Mouse (Mus musculus) layer of hippocampus, postnatal 10 days (tissue): ENCODE measurements around the gene Dok5. TPM values are rescaled to one million over a fixed set of nuclear protein-coding genes. Genes with fewer than 3 reads are reported as not detected.

ENCODE experiments used
- DNase-seq, 2 experiments: peaks; one replicate each; pipeline ENCODE4 v3.0.0; 2021; ENCODE audit warnings: low spot score in 2 of 2
- total RNA-seq, 2 experiments: library from RNA; stranded (reverse); gene quantifications; 2 replicates each; pipeline ENCODE4 v1.2.3; 2021

Gene Dok5
- total RNA-seq, 2 experiments from 2014 or later: 23.5 to 25.1 TPM

DNA sequence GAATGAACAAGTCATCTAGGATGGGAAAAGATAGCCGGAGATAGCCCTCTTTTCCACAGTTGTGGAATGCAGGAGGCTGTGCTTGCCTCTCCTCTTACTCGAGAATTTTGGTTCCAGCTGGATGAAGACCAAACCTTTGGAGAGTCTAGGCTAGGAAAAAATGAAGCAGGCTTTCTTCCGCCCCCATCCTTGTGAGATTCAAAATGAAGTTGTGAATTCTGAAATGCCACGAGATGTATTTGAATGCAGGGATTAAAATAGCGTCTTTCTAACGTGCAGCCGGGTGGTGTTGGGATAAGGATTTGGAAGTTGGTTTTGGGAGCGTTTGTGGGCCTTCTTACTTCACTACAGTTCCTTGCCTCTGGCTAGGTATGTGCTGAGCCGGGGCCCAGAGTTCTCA, 6.8 kb downstream of the Dok5 start:
- DNase-seq: no peak

DNA sequence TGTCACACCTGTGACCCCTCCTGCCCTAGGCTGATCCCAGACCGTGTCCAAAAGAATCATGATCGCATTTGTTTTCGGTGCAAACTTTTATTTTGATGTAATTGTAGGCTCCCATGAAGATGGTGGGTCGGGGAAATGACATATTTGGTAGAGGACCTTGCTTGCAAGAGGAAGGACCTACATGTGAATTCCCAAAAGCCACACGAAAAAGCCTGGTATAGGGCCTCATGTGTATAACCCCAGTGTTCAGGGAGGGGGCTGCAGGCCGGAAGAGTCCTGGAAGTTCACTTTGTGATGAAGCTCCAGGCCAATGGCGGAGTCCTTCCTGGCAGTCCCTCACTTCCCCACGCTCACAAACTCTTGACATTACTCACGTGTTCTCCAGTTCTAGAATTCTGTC, 7.3 kb downstream of the Dok5 start:
- DNase-seq: no peak

DNA sequence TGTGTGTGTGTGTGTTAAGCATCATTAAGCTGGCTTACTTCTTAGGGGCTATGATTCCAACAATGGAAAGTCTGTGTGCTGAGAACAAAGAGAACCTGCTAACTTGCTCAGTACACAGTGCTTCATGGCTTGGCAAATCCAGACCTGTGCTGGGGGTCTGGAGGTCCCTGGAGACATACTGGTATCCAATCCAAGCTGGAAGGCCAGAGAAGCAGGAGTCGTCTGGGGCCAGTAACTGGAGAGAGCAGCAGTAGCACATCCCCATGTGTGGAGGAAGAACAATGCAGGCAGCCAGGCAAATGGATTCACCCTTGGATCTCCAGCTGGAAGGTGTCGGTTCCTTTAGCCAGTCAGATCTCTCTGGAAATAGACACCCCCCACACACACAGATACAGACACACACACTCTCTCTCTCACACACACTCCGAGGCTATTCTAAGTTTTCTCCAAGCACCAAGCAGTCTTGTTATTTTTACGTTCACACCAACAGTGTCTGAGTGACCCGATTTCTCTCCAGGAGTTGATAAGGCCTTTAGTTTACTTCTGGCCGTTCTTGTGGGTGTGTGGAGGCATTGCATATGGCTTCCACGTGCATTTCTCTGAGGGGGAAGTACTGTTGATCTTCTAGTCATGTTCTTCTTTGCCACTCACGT, 8.2 kb downstream of the Dok5 start:
- DNase-seq: no peak

DNA sequence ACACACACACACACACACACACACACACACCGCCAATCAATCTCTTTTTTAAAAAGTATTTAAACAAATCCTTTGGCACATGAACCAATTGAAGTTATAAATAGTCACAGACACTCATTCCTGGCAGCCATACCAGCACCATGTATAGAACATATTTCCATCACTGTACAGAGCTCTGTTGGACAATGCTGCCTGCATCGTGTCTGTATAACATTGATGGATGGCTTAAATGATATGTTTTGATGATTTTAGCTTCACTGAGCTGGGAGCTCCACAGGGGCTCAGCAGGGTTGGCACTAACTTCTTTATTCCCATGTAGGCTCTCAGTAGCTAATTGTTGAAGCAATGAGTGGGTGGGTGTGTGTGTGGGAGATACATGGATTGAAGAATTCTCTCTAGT, 11.9 kb downstream of the Dok5 start:
- no peak for DNase-seq

GRCm38 (mm10) chr2:170748901-170749300, 17.3 kb downstream of the Dok5 start:
- DNase-seq: peak in 1 of 2 experiments; percentile 38

GRCm38 (mm10) chr2:170752191-170752850, 20.7 kb downstream of the Dok5 start:
- no peak for DNase-seq

GRCm38 (mm10) chr2:170755817-170756216, 24.2 kb downstream of the Dok5 start:
- DNase-seq: no peak

DNA sequence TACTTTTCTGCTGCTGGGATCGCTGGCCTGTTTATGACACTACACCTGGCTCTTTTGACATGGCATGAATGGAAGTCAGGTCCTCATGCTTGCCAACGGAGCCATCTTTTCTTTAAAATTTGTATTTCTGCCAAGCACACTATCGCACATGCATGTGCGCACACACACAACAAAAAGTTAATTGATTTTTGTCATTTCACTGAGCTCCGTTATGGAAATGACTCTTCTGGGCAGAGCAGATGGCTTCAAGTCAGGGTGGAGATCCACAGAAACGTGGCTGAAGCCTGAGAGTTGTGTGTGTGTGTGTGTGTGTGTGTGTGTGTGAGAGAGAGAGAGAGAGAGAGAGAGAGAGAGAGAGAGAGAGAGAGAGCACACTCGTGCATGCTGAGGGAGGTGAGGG, 25.1 kb downstream of the Dok5 start:
- DNase-seq: no peak

DNA sequence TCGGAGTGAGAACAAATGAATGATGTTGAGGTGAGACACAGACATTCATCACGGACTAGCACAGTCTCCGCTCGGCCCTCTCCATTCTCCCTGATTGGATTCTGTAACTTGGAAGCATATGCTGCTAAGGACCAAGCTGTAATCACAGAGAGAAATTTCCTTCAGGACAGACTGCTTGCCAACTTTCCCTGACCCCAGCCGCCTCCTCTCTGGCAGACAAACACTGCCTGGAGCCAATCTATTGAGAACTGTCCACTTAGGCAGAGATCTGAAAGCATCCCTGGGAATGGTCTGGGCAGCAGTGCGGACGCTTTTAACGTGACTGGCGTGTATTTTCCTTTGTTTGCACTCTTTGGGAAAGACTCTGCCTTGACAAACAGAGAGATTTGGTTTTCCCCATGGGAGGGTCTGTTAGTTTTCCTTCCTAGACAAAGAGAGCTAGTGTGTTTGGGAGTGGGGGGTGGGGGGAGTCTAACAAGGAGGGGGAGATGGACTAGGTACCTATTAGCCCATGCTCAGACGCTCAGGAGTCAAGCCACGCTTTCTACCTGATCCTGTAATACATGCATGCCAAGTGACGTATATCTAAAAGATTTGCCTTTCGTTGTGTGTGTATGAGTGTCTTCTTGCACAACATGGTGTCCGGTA, 25.7 kb downstream of the Dok5 start:
- DNase-seq: peak in 1 of 2 experiments; percentile 30

- DNase-seq: no peak
Measured at GRCm38 (mm10) chr2:170758201-170758600, 26.6 kb downstream of the Dok5 start.

DNA sequence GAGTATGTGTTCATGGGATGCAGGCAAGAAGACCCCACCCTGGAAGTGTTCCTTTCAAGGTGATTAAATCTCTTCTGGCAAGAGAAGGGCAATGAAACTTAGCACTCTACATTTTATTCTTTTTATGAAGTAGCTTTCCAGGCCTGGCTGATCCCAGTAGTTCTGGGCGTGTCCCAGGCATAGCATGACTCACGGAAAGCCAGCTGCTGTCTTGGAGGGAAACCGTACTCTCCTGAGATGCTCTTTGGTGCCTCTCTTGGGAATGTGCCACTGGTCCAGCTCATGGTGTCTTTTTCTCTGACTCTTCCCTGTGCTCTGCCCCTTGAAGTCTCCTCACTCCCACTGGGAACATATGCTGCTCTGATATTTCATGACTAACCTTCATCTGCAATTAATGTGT, 33.1 kb downstream of the Dok5 start:
- DNase-seq: no peak

DNA sequence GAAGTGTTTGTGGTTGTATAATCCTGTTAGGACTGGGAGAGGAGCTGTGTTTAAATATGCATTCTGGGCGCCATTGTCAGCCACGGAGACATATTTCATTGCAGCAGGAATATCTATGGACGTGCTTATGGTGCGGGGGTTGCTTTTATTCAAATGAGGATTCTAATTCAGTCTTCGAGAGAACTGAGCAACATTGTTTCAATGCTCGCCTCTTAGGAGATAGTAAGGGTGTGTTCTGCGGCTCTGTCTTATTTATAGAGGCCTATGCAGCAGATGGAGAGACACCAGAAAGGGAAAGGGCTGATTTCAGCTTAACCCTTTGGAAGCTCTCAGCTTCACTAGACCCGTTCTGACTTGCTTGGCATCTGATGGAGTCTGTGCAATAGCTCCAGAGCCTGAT, 35.6 kb downstream of the Dok5 start:
- DNase-seq: no peak

DNA sequence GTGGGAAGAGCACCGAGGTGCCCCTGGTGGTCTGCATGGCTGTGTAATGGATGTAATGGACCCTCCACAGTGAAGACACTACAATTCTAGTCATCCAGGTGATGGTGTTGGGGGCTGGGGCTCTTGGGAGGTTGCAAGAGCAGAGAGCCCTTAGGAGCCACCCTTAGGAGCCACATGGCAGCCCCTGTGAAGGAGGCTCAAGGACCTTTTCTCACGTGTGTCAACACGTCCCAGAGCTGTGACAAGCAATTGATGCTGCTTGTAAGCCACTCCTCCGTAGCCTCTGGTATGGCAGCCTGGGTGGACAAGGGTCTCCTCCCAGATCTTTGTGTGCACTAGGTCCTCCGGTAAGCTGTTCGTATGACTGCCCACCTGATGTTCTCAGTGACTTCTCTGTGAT, 37.1 kb downstream of the Dok5 start:
- DNase-seq: no peak

- no peak for DNase-seq
Measured at GRCm38 (mm10) chr2:170771555-170771954, 39.9 kb downstream of the Dok5 start.

GRCm38 (mm10) chr2:170772126-170772884, 40.7 kb downstream of the Dok5 start:
- DNase-seq: no peak

GRCm38 (mm10) chr2:170772885-170773270, 41.3 kb downstream of the Dok5 start:
- DNase-seq: no peak

- DNase-seq: no peak
Measured at GRCm38 (mm10) chr2:170775577-170775976, 44.0 kb downstream of the Dok5 start.

DNA sequence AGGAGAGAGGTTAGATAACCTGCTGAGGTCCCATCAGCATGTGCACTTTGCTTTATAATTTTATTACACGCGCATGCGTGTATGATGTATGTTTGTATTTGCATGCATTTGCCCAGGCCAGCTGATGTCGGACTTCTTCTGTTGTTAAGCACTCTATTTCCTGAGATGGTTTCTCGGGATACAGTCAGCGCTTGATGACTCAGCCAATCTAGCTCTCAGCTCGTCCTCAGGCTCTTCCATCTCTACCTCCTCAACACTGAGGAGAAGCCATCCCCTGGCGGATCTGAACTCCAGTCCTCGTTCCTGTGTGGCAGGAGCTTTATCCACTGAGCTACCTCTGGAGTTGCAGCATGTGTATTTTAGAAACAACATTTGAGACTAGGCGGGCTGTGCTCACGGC, 44.5 kb downstream of the Dok5 start:
- no peak for DNase-seq

GRCm38 (mm10) chr2:170777572-170777971, 46.0 kb downstream of the Dok5 start:
- DNase-seq: no peak

DNA sequence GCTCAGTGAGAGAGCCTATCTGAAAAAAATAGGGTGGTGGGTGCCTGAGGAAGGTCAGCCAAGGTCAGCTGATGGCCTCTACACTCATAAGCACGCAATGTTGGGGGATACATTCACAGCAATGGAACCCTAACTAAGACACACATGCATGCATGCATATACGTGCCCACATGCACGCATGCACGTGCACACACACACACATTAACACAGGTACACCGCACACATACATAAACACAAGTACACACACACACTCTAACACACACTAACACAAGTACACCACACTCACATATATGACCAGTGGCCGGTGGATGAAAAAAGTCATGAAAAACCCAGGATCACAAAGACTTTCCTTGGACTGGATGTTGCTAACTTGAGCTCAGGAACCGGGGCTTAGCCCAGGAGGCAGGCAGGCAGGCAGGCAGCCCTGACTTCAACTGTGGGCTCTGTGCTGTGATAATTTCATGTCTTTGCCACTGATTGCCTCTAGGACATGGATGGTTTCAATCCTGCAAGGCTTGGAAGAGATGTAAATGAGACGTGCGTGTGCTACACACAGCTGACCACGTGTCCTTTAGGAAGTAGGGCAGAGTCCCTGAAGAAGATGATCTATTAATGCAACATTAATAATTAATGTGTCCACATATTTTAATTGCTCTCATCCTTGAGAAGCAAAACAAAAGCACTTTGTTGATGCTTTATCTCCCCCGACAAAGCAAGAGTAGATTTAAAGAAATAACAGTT, 48.6 kb downstream of the Dok5 start:
- DNase-seq: no peak

- no peak for DNase-seq
Measured at GRCm38 (mm10) chr2:170788101-170788500, 56.5 kb downstream of the Dok5 start.
